Mouse (Mus musculus) adipocyte (in vitro differentiated cells): Measurements from ENCODE around the gene Cyp4f17.
"Not testable (repeated sequence)": the region's sequence is repeated elsewhere in the genome, so short reads cannot be mapped to it uniquely, and the experiment has no call there.

ENCODE experiments used
- DNase-seq: peaks from one replicate; pipeline ENCODE4 v3.0.0-alpha.2; 2016; ENCODE audit warnings: low spot score

The Cyp4f17 gene

DNA sequence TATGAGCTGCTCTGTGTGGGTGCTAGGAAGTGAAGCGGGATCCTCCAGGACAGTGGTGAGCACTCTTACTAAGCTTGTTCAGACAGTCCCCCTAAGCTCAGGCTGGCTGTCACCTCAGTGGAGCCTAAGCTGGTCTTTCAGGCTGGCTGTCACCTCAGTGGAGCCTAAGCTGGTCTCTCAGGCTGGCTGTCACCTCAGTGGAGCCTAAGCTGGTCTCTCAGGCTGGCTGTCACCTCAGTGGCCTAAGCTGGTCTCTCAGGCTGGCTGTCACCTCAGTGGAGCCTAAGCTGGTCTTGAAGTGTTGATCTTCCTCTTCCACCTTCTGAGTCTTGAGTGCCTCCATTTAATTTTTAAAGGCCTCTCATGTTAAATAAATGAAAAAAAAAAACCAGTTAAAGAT, 20.5 kb downstream of the Cyp4f17 start:
- DNase-seq: not testable (repeated sequence)

GRCm38 (mm10) chr17:32527748-32528147, 21.9 kb downstream of the Cyp4f17 start:
- DNase-seq: no peak

DNA sequence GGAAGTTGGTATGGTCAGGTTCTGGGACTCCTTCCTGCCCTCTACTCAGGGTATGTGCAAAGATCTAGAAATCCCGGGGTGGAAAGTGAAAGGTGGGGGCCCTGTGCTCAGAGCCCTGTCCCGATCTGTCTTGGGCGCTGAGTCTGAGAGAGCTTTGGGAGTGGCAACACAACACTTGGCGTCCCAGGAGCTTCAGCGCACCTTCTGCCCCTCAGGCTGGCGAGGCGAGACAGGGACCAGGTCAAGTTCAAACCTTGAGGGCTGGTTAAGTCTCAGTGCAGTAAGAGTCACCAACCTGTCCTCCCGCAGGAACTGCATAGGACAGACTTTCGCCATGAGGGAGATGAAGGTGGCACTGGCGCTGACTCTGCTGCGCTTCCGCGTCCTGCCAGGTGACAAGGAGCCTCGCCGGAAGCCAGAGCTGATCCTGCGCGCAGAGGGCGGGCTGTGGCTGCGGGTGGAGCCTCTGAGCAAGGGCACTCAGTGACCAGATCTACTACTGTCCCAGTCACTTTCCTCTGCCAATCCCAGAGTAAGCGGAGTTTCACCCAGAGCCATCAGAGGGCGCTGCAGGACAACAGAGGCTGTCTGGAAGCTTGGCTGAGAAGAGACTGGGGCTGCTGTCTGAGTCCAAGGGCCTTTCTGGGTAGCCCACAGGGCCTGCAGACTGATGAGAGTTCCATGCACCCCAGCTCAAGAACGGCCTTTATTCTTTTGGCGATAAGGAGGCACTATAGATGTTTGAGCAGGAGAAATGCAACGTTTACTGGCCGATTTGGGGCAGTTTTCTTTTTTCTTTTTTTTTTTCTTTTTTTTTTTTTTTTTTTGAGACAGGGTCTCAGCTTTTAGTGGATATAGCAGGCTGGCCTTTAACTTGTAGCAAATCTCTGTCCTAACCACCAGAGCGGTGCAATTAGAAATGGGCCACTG, 22.8 kb downstream of the Cyp4f17 start:
- DNase-seq: peak; percentile 59

DNA sequence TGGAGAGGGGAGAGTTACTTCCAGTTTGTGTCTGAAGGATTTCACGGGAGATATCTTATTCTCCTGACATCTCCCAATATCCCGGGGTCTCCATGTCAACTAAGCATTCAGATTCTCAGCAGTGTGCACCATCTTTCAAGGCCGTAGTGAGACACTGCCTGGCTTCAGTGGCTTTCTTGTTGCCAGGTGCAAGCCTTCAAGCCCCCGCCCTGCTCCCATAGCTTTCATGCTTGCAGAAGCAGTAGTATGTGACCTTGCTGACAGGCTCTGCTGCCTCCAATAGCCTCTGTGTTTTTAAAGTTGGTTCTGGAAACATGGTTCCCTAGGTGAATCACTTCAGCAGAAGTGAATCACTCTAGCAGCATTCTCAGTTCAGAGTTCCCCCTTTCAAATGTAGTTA, 26.5 kb downstream of the Cyp4f17 start:
- not testable (repeated sequence) for DNase-seq

DNA sequence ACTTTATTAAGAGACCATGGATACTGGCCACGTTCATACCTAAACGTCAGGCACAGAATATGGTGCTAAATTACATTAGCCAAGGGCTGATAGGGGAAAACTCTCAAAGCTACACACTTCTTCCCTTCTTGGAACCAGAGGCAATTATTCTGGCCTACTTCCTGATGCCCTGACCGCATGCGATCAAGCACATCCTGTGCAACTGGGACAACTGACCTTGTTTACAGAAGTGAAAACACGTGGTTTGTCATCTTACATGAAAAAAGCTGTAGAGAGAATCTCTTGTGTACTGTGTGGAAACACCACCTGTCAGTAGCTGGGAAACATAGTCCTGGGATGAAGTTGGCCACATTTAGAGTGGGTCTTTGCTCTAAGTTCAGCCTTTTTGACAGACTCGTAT, 28.2 kb downstream of the Cyp4f17 start:
- no peak for DNase-seq

DNA sequence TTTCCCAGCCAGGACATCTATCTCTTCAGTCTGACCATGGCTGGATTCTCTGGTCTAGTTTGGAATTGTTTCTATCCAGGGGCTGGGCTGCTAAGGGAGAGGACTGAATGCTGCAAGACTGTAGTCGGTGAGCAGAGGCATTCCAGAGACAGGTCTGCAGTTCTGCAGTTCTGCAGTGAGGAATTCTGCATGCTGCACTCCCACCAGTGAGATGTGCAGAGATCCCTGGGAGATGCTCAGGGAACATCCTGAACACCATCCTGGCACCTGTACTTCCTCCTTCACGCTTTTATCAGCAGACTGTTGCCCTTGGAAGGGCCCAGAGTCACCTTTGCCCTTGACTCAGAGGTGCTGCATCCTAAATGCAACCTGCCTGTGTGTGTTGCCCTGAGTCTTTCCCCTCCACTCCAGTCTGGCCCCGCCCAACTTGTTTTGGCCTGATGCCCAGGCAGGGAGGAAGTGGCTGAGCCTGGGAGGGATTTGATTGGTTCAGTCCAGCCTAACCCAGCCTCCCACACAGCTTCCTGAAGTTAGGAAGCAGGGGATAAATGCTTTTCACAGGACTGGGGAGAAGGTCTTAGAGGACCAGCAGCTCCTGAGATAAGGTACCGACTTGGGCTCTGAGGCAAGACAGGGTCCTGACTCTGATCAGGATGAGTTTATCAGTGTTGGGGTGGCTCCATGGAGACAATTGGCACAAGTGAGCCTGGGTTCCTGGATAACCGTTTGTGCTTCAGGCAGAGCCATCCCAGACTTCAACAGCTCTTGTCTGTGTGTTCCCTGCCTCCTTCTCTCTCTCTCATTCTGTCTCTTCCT, 30.4 kb downstream of the Cyp4f17 start, which contains the start of gene Cyp4f16:
Gene Cyp4f16 (plus strand): TSS at position 508 of the 816 bp plus-strand sequence.
- peak; percentile 94 for DNase-seq

DNA sequence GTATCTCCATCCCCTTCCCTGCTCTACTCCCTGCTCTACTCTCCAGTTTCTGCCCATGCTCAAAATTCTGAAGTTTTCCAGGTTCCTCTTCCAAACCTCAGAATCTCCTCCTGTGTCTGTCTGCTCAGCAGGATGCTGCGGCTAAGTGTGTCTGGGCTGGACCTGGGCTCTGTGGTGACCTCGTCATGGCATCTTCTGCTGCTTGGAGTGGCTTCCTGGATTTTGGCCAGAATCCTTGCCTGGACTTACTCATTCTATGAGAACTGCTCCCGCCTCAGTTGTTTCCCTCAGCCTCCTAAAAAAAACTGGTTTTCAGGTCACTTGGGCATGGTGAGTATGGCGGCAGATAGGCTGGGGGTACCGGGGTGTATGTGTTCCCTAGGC, 31.0 kb downstream of the Cyp4f17 start:
- peak; percentile 22 for DNase-seq

GRCm38 (mm10) chr17:32544792-32545191, 38.9 kb downstream of the Cyp4f17 start:
- DNase-seq: not testable (repeated sequence)

GRCm38 (mm10) chr17:32550377-32550776, 44.5 kb downstream of the Cyp4f17 start:
- not testable (repeated sequence) for DNase-seq

DNA sequence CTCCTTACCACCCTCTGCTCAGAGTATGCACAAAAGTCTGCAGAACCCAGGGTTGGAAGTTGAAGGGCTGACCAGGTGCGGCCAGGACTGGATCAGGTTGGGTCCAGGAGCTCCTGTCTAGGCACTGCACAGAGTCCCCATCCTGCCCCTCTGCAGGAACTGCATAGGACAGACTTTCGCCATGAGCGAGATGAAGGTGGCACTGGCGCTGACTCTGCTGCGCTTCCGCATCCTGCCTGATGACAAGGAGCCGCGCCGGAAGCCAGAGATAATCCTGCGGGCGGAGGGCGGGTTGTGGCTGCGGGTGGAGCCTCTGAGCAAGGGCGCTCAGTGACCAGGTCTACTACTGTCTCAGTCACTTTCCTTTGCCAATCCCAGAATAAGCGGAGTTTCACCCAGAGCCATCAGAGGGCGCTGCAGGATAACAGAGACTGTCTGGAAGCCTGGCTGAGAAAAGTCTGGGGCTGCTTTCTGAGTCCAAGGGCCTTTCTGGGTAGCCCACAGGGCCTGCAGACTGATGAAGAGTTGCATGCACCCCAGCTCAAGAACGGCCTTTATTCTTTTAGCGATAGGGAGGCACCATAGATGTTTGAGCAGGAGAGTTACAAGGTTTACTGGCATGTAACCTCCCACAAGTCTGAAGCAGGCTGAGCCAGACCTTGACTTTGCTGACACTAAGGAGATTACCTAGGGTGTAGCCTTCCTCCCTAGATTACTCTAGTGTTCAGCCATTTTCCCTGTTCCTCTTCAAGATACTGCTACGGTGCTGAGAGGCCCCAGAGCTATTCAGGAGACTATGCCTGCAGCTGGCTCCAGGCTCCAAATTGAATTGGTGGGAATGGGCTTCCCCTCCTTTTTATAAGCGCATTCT, 45.3 kb downstream of the Cyp4f17 start:
- DNase-seq: peak; percentile 43

GRCm38 (mm10) chr17:32553016-32553415, 47.2 kb downstream of the Cyp4f17 start:
- not testable (repeated sequence) for DNase-seq

DNA sequence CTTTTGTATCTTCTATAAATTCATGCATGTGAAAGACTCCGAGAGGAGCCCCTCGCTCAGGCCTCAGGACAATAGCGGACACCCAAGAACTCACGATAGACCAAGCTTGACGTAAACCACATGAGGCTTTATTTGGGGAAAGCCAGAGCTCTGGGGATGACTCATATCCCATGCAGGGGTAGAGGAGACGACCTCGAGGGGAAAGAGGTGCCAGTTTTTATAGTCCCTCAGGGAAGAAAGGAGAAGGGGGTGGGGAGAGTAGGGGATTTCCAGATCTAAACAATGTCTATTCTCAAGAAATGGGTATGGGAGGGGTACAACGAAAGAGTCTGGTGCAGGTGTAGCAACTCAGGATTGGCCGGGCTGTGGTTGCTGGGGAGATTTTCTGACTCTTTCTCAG, 48.5 kb downstream of the Cyp4f17 start:
- DNase-seq: not testable (repeated sequence)

DNA sequence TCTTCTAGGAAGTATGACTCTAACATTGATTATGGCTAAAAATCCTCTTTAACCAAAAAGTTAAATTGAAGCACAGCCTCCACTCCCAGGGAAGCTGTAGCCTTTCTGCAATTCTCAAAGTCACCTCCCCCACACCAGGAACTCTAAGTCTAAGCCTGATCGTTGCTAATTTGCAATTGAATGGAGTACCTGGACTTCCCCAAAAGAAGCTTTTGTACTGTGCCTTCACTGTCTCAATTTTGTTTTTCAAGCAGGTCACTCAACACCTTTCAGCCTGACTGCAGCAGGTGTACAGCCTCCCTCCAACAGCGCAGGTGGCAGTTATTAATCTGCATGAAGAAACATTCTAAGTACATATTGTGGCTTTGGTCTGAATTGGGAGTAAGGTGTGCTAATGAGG, 57.5 kb downstream of the Cyp4f17 start:
- DNase-seq: not testable (repeated sequence)

DNA sequence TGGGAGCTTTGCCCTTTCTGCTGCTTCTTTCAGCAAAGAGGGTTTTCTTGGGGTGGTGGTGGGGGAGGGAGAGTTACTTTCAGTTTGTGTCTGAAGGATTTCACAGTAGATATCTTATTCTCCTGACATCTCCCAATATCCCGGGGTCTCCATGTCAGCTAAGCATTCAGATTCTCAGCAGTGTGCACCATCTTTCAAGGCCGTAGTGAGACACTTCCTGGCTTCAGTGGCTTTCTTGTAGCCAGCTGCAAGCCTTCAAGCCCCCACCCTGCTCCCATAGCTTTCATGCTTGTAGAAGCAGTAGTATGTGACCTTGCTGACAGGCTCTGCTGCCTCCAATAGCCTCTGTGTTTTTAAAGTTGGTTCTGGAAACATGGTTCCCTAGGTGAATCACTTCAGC, 67.4 kb downstream of the Cyp4f17 start:
- not testable (repeated sequence) for DNase-seq

- DNase-seq: no peak
These were observed 71.8 kb downstream of the Cyp4f17 start for GRCm38 (mm10) chr17:32577496-32578186.
